Mouse (Mus musculus) hindbrain, embryonic 16.5 days (tissue): ENCODE data around the gene Vstm5. TPM values are rescaled to one million over a fixed set of nuclear protein-coding genes. Genes with fewer than 3 reads are reported as not detected.

Source experiments
- polyA plus RNA-seq: library from polyadenylated mRNA; unstranded; fragments of >200 nt; fragmentation: Nextera tagmentation; extraction: Ambion mirVana; gene quantifications from 2 replicates; pipeline ENCODE4 v1.2.1, GENCODE M21; 2015

Vstm5 gene
- polyA plus RNA-seq, 1 experiment from 2014 or later = 36.6 TPM

Other genes with a start within 250 kb of the Vstm5 start
- gene Panx1, start 193.6 kb upstream of the Vstm5 start, polyA plus RNA-seq = 135 and 155 TPM in 2 replicates
- not detected in 2 replicates for gene Hephl1, start 126.9 kb upstream of the Vstm5 start, polyA plus RNA-seq
- 25.8 and 31.9 TPM in 2 replicates for gene Med17, start 40.9 kb downstream of the Vstm5 start, polyA plus RNA-seq
- 36.4 and 40.4 TPM in 2 replicates for gene Taf1d, start 67.2 kb downstream of the Vstm5 start, polyA plus RNA-seq
- gene 4931406C07Rik, start 67.4 kb downstream of the Vstm5 start, polyA plus RNA-seq = 13.7 and 14.3 TPM in 2 replicates
- gene Cep295, start 118.7 kb downstream of the Vstm5 start, polyA plus RNA-seq = 10.7 and 11.8 TPM in 2 replicates